ENCODE assay signal across 15 mouse cellular contexts in the genomic region with DNA sequence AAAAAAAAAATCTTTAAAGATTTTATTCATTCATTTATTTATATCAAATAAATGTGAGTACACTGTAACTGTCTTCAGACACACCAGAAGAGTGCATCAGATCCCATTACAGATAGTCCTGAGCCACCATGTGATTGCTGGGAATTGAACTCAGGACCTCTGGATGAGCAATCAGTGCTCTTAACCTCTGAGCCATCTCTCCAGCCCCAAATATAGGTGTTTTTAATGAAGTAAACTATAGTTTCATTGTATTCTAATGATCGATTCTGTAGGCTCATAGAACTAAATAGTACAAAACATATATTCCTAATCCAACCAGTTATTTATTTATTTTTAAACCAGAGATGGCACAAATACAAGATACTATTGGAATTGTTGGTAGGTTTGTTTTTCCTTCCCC.
"Had no signal": no experiment of that assay in that cellular context is flagged by ENCODE, and none has a peak within 500 bp of the region (broad histone marks: within the 10 kb centered on the region; RNA-seq: fewer than 3 reads in every experiment).

No protein-coding gene starts in this region.

- H3K9ac ChIP-seq: limb, embryonic 15.5 days; lung, embryonic 14.5 days; midbrain, embryonic 13.5 days; midbrain, embryonic 15.5 days; neural tube, embryonic 12.5 days; stomach, embryonic 15.5 days had no signal

- H3K9me3 ChIP-seq: limb, embryonic 15.5 days; midbrain, embryonic 13.5 days; midbrain, embryonic 15.5 days; neural tube, embryonic 12.5 days; stomach, embryonic 15.5 days had no signal

- ATAC-seq: midbrain, embryonic 13.5 days; midbrain, embryonic 15.5 days had no signal

- H3K4me2 ChIP-seq: limb, embryonic 15.5 days; lung, embryonic 14.5 days; midbrain, embryonic 11.5 days; midbrain, embryonic 13.5 days; midbrain, embryonic 15.5 days; neural tube, embryonic 12.5 days; stomach, embryonic 15.5 days had no signal

- H3K4me3 ChIP-seq: limb, embryonic 15.5 days; midbrain, embryonic 13.5 days; midbrain, embryonic 15.5 days; myocyte; neural tube, embryonic 12.5 days; stomach, embryonic 15.5 days had no signal

- H3K4me1 ChIP-seq: limb, embryonic 15.5 days; midbrain, embryonic 13.5 days; midbrain, embryonic 15.5 days; neural tube, embryonic 12.5 days; stomach, embryonic 15.5 days had no signal

- H3K27me3 ChIP-seq: limb, embryonic 15.5 days; midbrain, embryonic 13.5 days; midbrain, embryonic 15.5 days; neural tube, embryonic 12.5 days; stomach, embryonic 15.5 days had no signal

- H3K36me3 ChIP-seq: limb, embryonic 15.5 days; midbrain, embryonic 13.5 days; midbrain, embryonic 15.5 days; neural tube, embryonic 12.5 days; stomach, embryonic 15.5 days had no signal

- H3K27ac ChIP-seq: limb, embryonic 15.5 days; midbrain, embryonic 13.5 days; midbrain, embryonic 15.5 days; neural tube, embryonic 12.5 days; stomach, embryonic 15.5 days; stomach, postnatal 0 days had no signal

- DNase-seq: lung, adult 18-20 months; lung, postnatal 10 days; lung, postnatal 4 days; right cerebral cortex, postnatal 14 days; thymus, postnatal 14 days; thymus, postnatal 36 days had no signal
